Mouse (Mus musculus) bone marrow, adult 2 months (tissue): ENCODE results near the gene Gjc2.

ENCODE experiments used
- CTCF ChIP-seq: fragments of 200-500 bp; IDR thresholded peaks from 2 replicates; pipeline ENCODE4 v1.5.1; 2011; ENCODE audit warnings: low read length, control low read depth; ENCODE audit not compliant: control insufficient read depth, insufficient read depth
- POLR2A ChIP-seq: fragments of 200-500 bp; IDR thresholded peaks from 2 replicates; pipeline ENCODE4 v1.6.1; 2011; ENCODE audit warnings: low read depth, mild to moderate bottlenecking, control low read depth, low read length, borderline replicate concordance; ENCODE audit not compliant: control insufficient read depth

- TF ChIP-seq POLR2A (no peak), CTCF (peak; percentile 82)
These were observed 808 bp upstream of the Gjc2 start for GRCm38 (mm10) chr11:59183821-59184220.
